Mouse (Mus musculus): ENCODE results near the gene Banp. TPM values are rescaled to one million over a fixed set of nuclear protein-coding genes. Genes with fewer than 3 reads are reported as not detected.

Gene Banp
- polyA plus RNA-seq (2015; fragmentation: Nextera tagmentation; extraction: Ambion mirVana) = 50.3 and 59.0 TPM in 2 replicates

- 0 out of 2 replicates have a peak, but pooled peaks cover 4% of the 10 kb centered on the region for H3K36me3 ChIP-seq
- WGBS = 64% methylated on average over 6 of the region's 6 CpGs
- peak within 1 kb of the TSS; percentile 92 for H3K4me2 ChIP-seq
- H3K4me1 ChIP-seq (replicated peaks) = peaks cover 53% of the 10 kb centered on the region
- peak within 1 kb of the TSS; percentile 72 for H3K4me3 ChIP-seq
- peak within 1 kb of the TSS; percentile 97 for H3K27ac ChIP-seq
- H3K9me3 ChIP-seq = no peaks in the 10 kb centered on the region
- peak within 1 kb of the TSS; percentile 99 for H3K9ac ChIP-seq
- peak; percentile 2; the same call in 1 of the 2 replicates for ATAC-seq (ENCODE audit: low FRiP score)
- H3K27me3 ChIP-seq = no peaks in the 10 kb centered on the region
These were observed at the start of gene Banp for GRCm38 (mm10) chr8:121949222-121949800. Banp (plus strand) TSS chr8:121949750.

- Histone ChIP-seq H3K36me3 (no peaks in the 10 kb centered on the region), H3K27ac (no peak overlapping the region), H3K4me2 (peak overlapping the region; percentile 8), H3K4me1 (replicated peaks) (peaks cover 69% of the 10 kb centered on the region), H3K9ac (peak overlapping the region; percentile 14; the same call in 1 of the 2 replicates), H3K9me3 (no peaks in the 10 kb centered on the region), H3K27me3 (peaks cover 6% of the 10 kb centered on the region; the same call in 1 of the 2 replicates), H3K4me3 (no peak overlapping the region)
- WGBS = 60% methylated on average over 8 of the region's 8 CpGs
- ATAC-seq (ENCODE audit: low FRiP score) = no peak
These were observed 47.9 kb upstream of the Banp start for GRCm38 (mm10) chr8:121901498-121902236.

GRCm38 (mm10) chr8:121903977-121904376 is 45.6 kb upstream of the Banp start:
- Histone ChIP-seq H3K4me1 (replicated peaks) (peaks cover 53% of the 10 kb centered on the region), H3K36me3 (no peaks in the 10 kb centered on the region), H3K9me3 (no peaks in the 10 kb centered on the region), H3K4me3 (peak overlapping the region; percentile 76), H3K4me2 (peak overlapping the region; percentile 98), H3K27me3 (peaks cover 11% of the 10 kb centered on the region), H3K27ac (no peak overlapping the region), H3K9ac (peak overlapping the region; percentile 14; the same call in 1 of the 2 replicates)
- ATAC-seq (ENCODE audit: low FRiP score) = no peak
- WGBS = 68% methylated on average over 6 of the region's 6 CpGs

- ATAC-seq (ENCODE audit: low FRiP score) = no peak
- H3K4me3 ChIP-seq = peak overlapping the region; percentile 76
- peak overlapping the region; percentile 98 for H3K4me2 ChIP-seq
- peak overlapping the region; percentile 82 for H3K9ac ChIP-seq
- H3K27me3 ChIP-seq = peaks cover 15% of the 10 kb centered on the region
- H3K4me1 ChIP-seq (replicated peaks) = peaks cover 46% of the 10 kb centered on the region
- no peaks in the 10 kb centered on the region for H3K9me3 ChIP-seq
- 88% methylated on average over 9 of the region's 9 CpGs for WGBS
- H3K27ac ChIP-seq = no peak overlapping the region
- H3K36me3 ChIP-seq = no peaks in the 10 kb centered on the region
These were observed 44.6 kb upstream of the Banp start for GRCm38 (mm10) chr8:121904999-121905398.

- H3K9ac ChIP-seq = peak overlapping the region; percentile 82
- H3K4me1 ChIP-seq (replicated peaks) = peaks cover 46% of the 10 kb centered on the region
- H3K9me3 ChIP-seq = no peaks in the 10 kb centered on the region
- H3K27me3 ChIP-seq = peaks cover 15% of the 10 kb centered on the region
- no peaks in the 10 kb centered on the region for H3K36me3 ChIP-seq
- H3K27ac ChIP-seq = no peak overlapping the region
- no peak for ATAC-seq (ENCODE audit: low FRiP score)
- H3K4me3 ChIP-seq = peak overlapping the region; percentile 76
- 83% methylated on average over 1 of the region's 1 CpGs for WGBS
- peak overlapping the region; percentile 98 for H3K4me2 ChIP-seq
These were observed 44.1 kb upstream of the Banp start for GRCm38 (mm10) chr8:121905420-121905819.

GRCm38 (mm10) chr8:121905864-121906263 is 43.7 kb upstream of the Banp start:
- Histone ChIP-seq H3K4me2 (peak overlapping the region; percentile 98), H3K27ac (no peak overlapping the region; the same call in 1 of the 2 replicates), H3K9me3 (no peaks in the 10 kb centered on the region), H3K9ac (peak overlapping the region; percentile 82), H3K4me1 (replicated peaks) (peaks cover 46% of the 10 kb centered on the region), H3K4me3 (peak overlapping the region; percentile 76), H3K36me3 (no peaks in the 10 kb centered on the region), H3K27me3 (peaks cover 15% of the 10 kb centered on the region)
- no peak for ATAC-seq (ENCODE audit: low FRiP score)
- WGBS = 44% methylated on average over 5 of the region's 5 CpGs

GRCm38 (mm10) chr8:121906542-121907512 is 42.7 kb upstream of the Banp start:
- H3K36me3 ChIP-seq = no peaks in the 10 kb centered on the region
- peak overlapping the region; percentile 73 for H3K27ac ChIP-seq
- peaks cover 15% of the 10 kb centered on the region for H3K27me3 ChIP-seq
- peak overlapping the region; percentile 98 for H3K4me2 ChIP-seq
- no peaks in the 10 kb centered on the region for H3K9me3 ChIP-seq
- peak overlapping the region; percentile 82 for H3K9ac ChIP-seq
- peak; percentile 70 for ATAC-seq (ENCODE audit: low FRiP score)
- H3K4me3 ChIP-seq = peak overlapping the region; percentile 76
- under 1% methylated on average over 72 of the region's 72 CpGs for WGBS
- peaks cover 41% of the 10 kb centered on the region for H3K4me1 ChIP-seq (replicated peaks)

GRCm38 (mm10) chr8:121907587-121908248 is 41.8 kb upstream of the Banp start, which contains the start of gene Slc7a5:
Slc7a5 (minus strand) TSS chr8:121907694.
- whole genome bisulfite sequencing = under 1% methylated on average over 57 of the region's 61 CpGs
- H3K4me2 ChIP-seq = peak within 1 kb of the TSS; percentile 98
- no peaks in the 10 kb centered on the region for H3K9me3 ChIP-seq
- peak within 1 kb of the TSS; percentile 73 for H3K27ac ChIP-seq
- peaks cover 15% of the 10 kb centered on the region for H3K27me3 ChIP-seq
- peak within 1 kb of the TSS; percentile 76 for H3K4me3 ChIP-seq
- no peaks in the 10 kb centered on the region for H3K36me3 ChIP-seq
- H3K4me1 ChIP-seq (replicated peaks) = peaks cover 36% of the 10 kb centered on the region
- ATAC-seq (ENCODE audit: low FRiP score) = peak; percentile 89
- peak within 1 kb of the TSS; percentile 82 for H3K9ac ChIP-seq

GRCm38 (mm10) chr8:121908378-121909147 is 41.0 kb upstream of the Banp start:
- peak overlapping the region; percentile 98; the same call in 1 of the 2 replicates for H3K4me2 ChIP-seq
- no peaks in the 10 kb centered on the region for H3K36me3 ChIP-seq
- WGBS = 63% methylated on average over 8 of the region's 8 CpGs
- H3K9ac ChIP-seq = peak overlapping the region; percentile 82; the same call in 1 of the 2 replicates
- H3K27ac ChIP-seq = no peak overlapping the region; the same call in 1 of the 2 replicates
- peaks cover 36% of the 10 kb centered on the region for H3K4me1 ChIP-seq (replicated peaks)
- no peaks in the 10 kb centered on the region for H3K9me3 ChIP-seq
- H3K27me3 ChIP-seq = peaks cover 15% of the 10 kb centered on the region
- ATAC-seq (ENCODE audit: low FRiP score) = no peak
- H3K4me3 ChIP-seq = peak overlapping the region; percentile 76; the same call in 1 of the 2 replicates

- Histone ChIP-seq H3K9me3 (no peaks in the 10 kb centered on the region), H3K4me1 (replicated peaks) (peaks cover 32% of the 10 kb centered on the region), H3K4me2 (no peak overlapping the region), H3K27ac (no peak overlapping the region), H3K36me3 (no peaks in the 10 kb centered on the region), H3K4me3 (no peak overlapping the region), H3K9ac (no peak overlapping the region), H3K27me3 (peaks cover 15% of the 10 kb centered on the region)
- no peak for ATAC-seq (ENCODE audit: low FRiP score)
- WGBS = 73% methylated on average over 8 of the region's 8 CpGs
These were observed 40.4 kb upstream of the Banp start for GRCm38 (mm10) chr8:121909148-121909541.

- Histone ChIP-seq H3K4me3 (no peak overlapping the region), H3K27ac (no peak overlapping the region), H3K9ac (no peak overlapping the region), H3K9me3 (no peaks in the 10 kb centered on the region), H3K27me3 (peaks cover 15% of the 10 kb centered on the region), H3K36me3 (no peaks in the 10 kb centered on the region), H3K4me2 (no peak overlapping the region), H3K4me1 (replicated peaks) (peaks cover 26% of the 10 kb centered on the region)
- ATAC-seq (ENCODE audit: low FRiP score) = no peak
- 8% methylated on average over 6 of the region's 6 CpGs for WGBS
These were observed 39.9 kb upstream of the Banp start for GRCm38 (mm10) chr8:121909663-121910062.
